Mouse (Mus musculus) heart, embryonic 14.5 days (tissue): ENCODE measurements around the gene Cep170. TPM values are rescaled to one million over a fixed set of nuclear protein-coding genes. Genes with fewer than 3 reads are reported as not detected.

ENCODE experiments used
- ATAC-seq: fragments of 200-750 bp; cut with Nextera tagmentation; 2 replicates; pipeline ENCODE4 v1.8.0; 2017; ENCODE audit warnings: low read depth, moderate TSS enrichment; ENCODE audit not compliant: insufficient number of reproducible peaks, insufficient read depth, low FRiP score
- H3K27ac ChIP-seq, 2 experiments: fragments of 200-500 bp in 1 of 2; fragments of 300-500 bp in 1 of 2; sonication (generic) in 1 of 2; replicated peaks in 1 of 2; 2 replicates each; pipeline ENCODE4 v1.5.1; 2012 to 2014; ENCODE audit warnings: low read depth in 2 of 2, low read length in 2 of 2, control low read depth in 1 of 2, mild to moderate bottlenecking in 1 of 2, mixed read lengths in 1 of 2; ENCODE audit not compliant: control insufficient read depth in 1 of 2, insufficient read depth in 1 of 2
- H3K27me3 ChIP-seq: fragments of 300-500 bp; sonication (generic); 2 replicates; pipeline ENCODE4 v1.6.1; 2014; ENCODE audit warnings: mild to moderate bottlenecking, low read length, control low read depth; ENCODE audit not compliant: control insufficient read depth, insufficient read depth
- H3K36me3 ChIP-seq: fragments of 300-500 bp; sonication (generic); 2 replicates; pipeline ENCODE4 v1.6.1; 2014; ENCODE audit warnings: mild to moderate bottlenecking, control low read depth, low read length, mixed read lengths; ENCODE audit not compliant: control insufficient read depth, insufficient read depth
- H3K4me1 ChIP-seq, 2 experiments: fragments of 200-500 bp in 1 of 2; fragments of 300-500 bp in 1 of 2; sonication (generic) in 1 of 2; 2 replicates each; pipeline ENCODE4 v1.6.1; 2012 to 2014; ENCODE audit warnings: low read length in 2 of 2, control low read depth in 1 of 2, mixed read lengths in 1 of 2; ENCODE audit not compliant: control insufficient read depth in 2 of 2, insufficient read depth in 2 of 2
- H3K4me2 ChIP-seq: fragments of 300-500 bp; sonication (generic); 2 replicates; pipeline ENCODE4 v1.6.1; 2014; ENCODE audit warnings: mild to moderate bottlenecking, low read length
- H3K4me3 ChIP-seq, 2 experiments: fragments of 200-500 bp in 1 of 2; fragments of 300-500 bp in 1 of 2; sonication (generic) in 1 of 2; 2 replicates each; pipeline ENCODE4 v1.5.1; 2012 to 2014; ENCODE audit warnings: low read length in 2 of 2, mild to moderate bottlenecking in 2 of 2, control low read depth in 1 of 2, low read depth in 1 of 2, moderate library complexity in 1 of 2; ENCODE audit not compliant: control insufficient read depth in 1 of 2, insufficient read depth in 1 of 2
- H3K9ac ChIP-seq: fragments of 300-500 bp; sonication (generic); 2 replicates; pipeline ENCODE4 v1.6.1; 2014; ENCODE audit warnings: mild to moderate bottlenecking, low read length
- H3K9me3 ChIP-seq: fragments of 300-500 bp; sonication (generic); 2 replicates; pipeline ENCODE4 v1.6.1; 2016; ENCODE audit warnings: low read length, control low read depth; ENCODE audit not compliant: control insufficient read depth
- WGBS: fragments of 180-500 bp; shearing (Covaris S2); extraction: QIAGEN DNeasy Blood & Tissue Kit; methylation state at CpG from one replicate; pipeline ENCODE4 v1.1.7; 2014; 5-methylcytosine and 5-hydroxymethylcytosine counted together
- polyA plus RNA-seq: library from polyadenylated mRNA; unstranded; fragments of >200 nt; fragmentation: Nextera tagmentation; extraction: Ambion mirVana; gene quantifications from 2 replicates; pipeline ENCODE4 v1.2.1, GENCODE M21; 2014

Cep170 gene
- polyA plus RNA-seq, 1 experiment from 2014 or later: 27.5 TPM

- Histone ChIP-seq H3K4me2 (no peak overlapping the region), H3K36me3 (peaks cover 66% of the 10 kb centered on the region), H3K27me3 (no peaks in the 10 kb centered on the region), H3K4me3 (no peak overlapping the region), H3K27ac (no peak overlapping the region), H3K9me3 (no peaks in the 10 kb centered on the region), H3K4me1 (no peaks in the 10 kb centered on the region), H3K9ac (no peak overlapping the region)
- no peak for ATAC-seq
- 92% methylated on average over 2 of the region's 2 CpGs for WGBS
These were observed 81.0 kb downstream of the Cep170 start for GRCm38 (mm10) chr1:176732834-176733233.

- ATAC-seq: no peak
- Histone ChIP-seq H3K36me3 (peaks cover 45% of the 10 kb centered on the region), H3K4me1 (no peaks in the 10 kb centered on the region), H3K9ac (no peak overlapping the region), H3K27ac (no peak overlapping the region), H3K4me3 (no peak overlapping the region), H3K4me2 (no peak overlapping the region), H3K9me3 (no peaks in the 10 kb centered on the region), H3K27me3 (no peaks in the 10 kb centered on the region)
- 88% methylated on average over 2 of the region's 2 CpGs for WGBS
These were observed 83.3 kb downstream of the Cep170 start for GRCm38 (mm10) chr1:176730528-176730927.

GRCm38 (mm10) chr1:176727372-176727771, 86.5 kb downstream of the Cep170 start:
- Histone ChIP-seq H3K9ac (no peak overlapping the region), H3K4me3 (no peak overlapping the region), H3K9me3 (no peaks in the 10 kb centered on the region), H3K36me3 (peaks cover 21% of the 10 kb centered on the region), H3K4me2 (no peak overlapping the region), H3K27me3 (no peaks in the 10 kb centered on the region), H3K27ac (no peak overlapping the region), H3K4me1 (no peaks in the 10 kb centered on the region)
- ATAC-seq: no peak
- WGBS: 76% methylated on average over 2 of the region's 2 CpGs

GRCm38 (mm10) chr1:176724771-176725170, 89.1 kb downstream of the Cep170 start:
- Histone ChIP-seq H3K4me3 (no peak overlapping the region), H3K36me3 (no peaks in the 10 kb centered on the region), H3K4me2 (no peak overlapping the region), H3K27ac (no peak overlapping the region), H3K9ac (no peak overlapping the region), H3K9me3 (no peaks in the 10 kb centered on the region), H3K27me3 (no peaks in the 10 kb centered on the region), H3K4me1 (no peaks in the 10 kb centered on the region)
- ATAC-seq: no peak
- WGBS: 93% methylated on average over 19 of the region's 20 CpGs

- WGBS: 78% methylated on average over 8 of the region's 8 CpGs
These were observed 89.8 kb downstream of the Cep170 start for GRCm38 (mm10) chr1:176723858-176724713.

GRCm38 (mm10) chr1:176712436-176712835, 101.4 kb downstream of the Cep170 start:
- Histone ChIP-seq H3K4me3 (no peak overlapping the region), H3K4me2 (no peak overlapping the region), H3K4me1 (no peaks in the 10 kb centered on the region), H3K27ac (no peak overlapping the region), H3K36me3 (no peaks in the 10 kb centered on the region), H3K9me3 (no peaks in the 10 kb centered on the region), H3K27me3 (no peaks in the 10 kb centered on the region), H3K9ac (no peak overlapping the region)
- no peak for ATAC-seq
- WGBS: 34% methylated on average over 2 of the region's 2 CpGs

More at GRCm38 (mm10) chr1:176723858-176724713, 89.8 kb downstream of the Cep170 start:
- Histone ChIP-seq H3K27me3 (no peaks in the 10 kb centered on the region), H3K9ac (no peak overlapping the region), H3K27ac (no peak overlapping the region), H3K4me2 (no peak overlapping the region), H3K4me3 (no peak overlapping the region), H3K9me3 (no peaks in the 10 kb centered on the region), H3K4me1 (no peaks in the 10 kb centered on the region), H3K36me3 (no peaks in the 10 kb centered on the region)
- no peak for ATAC-seq

GRCm38 (mm10) chr1:176700226-176700625, 113.6 kb downstream of the Cep170 start:
- H3K27ac ChIP-seq: no peak overlapping the region
- H3K4me1 ChIP-seq: no peaks in the 10 kb centered on the region
- H3K9ac ChIP-seq: no peak overlapping the region
- no peaks in the 10 kb centered on the region for H3K27me3 ChIP-seq
- no peaks in the 10 kb centered on the region for H3K9me3 ChIP-seq
- no peak overlapping the region for H3K4me3 ChIP-seq
- H3K36me3 ChIP-seq: no peaks in the 10 kb centered on the region
- 89% methylated on average over 1 of the region's 1 CpGs for WGBS
- no peak overlapping the region for H3K4me2 ChIP-seq
- no peak for ATAC-seq

- no peak overlapping the region for H3K27ac ChIP-seq
These were observed 114.1 kb downstream of the Cep170 start for GRCm38 (mm10) chr1:176699793-176700192.

More at GRCm38 (mm10) chr1:176699793-176700192, 114.1 kb downstream of the Cep170 start:
- Histone ChIP-seq H3K4me1 (no peaks in the 10 kb centered on the region), H3K4me2 (no peak overlapping the region), H3K4me3 (no peak overlapping the region), H3K36me3 (no peaks in the 10 kb centered on the region), H3K9me3 (no peaks in the 10 kb centered on the region), H3K27me3 (no peaks in the 10 kb centered on the region), H3K9ac (no peak overlapping the region)
- ATAC-seq: no peak
